Mouse (Mus musculus) embryonic stem cell, embryonic (primary cell): ENCODE measurements at regions not wholly inside any gene's neighbourhood (a gene's known extent, or its start where the extent isn't known, plus 50 kb on each side); places are given as distances from the start of the nearest gene placed in this dataset.

Experiments used
- CTCF ChIA-PET, 4 experiments: fragments of 300-600 bp in 2 of 4; fragments of 350-600 bp in 2 of 4; sonication (Branson Sonifier 250); formaldehyde crosslinking; loops; one replicate each; lab custom pipeline; 2022; ENCODE audit warnings: inconsistent platforms in 2 of 4; lab: Charles Lee
- POLR2A ChIA-PET, 4 experiments: fragments of 300-600 bp in 2 of 4; fragments of 350-600 bp in 2 of 4; sonication (Branson Sonifier 250); formaldehyde crosslinking; loops; one replicate each; lab custom pipeline; 2022; ENCODE audit warnings: antibody characterized with exemption in 4 of 4, inconsistent platforms in 1 of 4; lab: Charles Lee

GRCm38 (mm10) chr3:149150796-149151195, 160.4 kb upstream of the Adgrl2 start:
- ChIA-PET POLR2A (interaction anchor here in 1 of 4 experiments (1.0 kb wide), 1 partner anchor 69 kb away, joined by 3 read pairs; no protein-coding TSS in a partner anchor), CTCF (no interaction called here)

GRCm38 (mm10) chr3:149148608-149149007, 158.3 kb upstream of the Adgrl2 start:
- ChIA-PET POLR2A (no interaction called here), CTCF (no interaction called here)

GRCm38 (mm10) chr3:149147916-149148315, 157.6 kb upstream of the Adgrl2 start:
- ChIA-PET POLR2A (no interaction called here), CTCF (no interaction called here)

GRCm38 (mm10) chr3:149146673-149147072, 156.3 kb upstream of the Adgrl2 start:
- POLR2A ChIA-PET, result no interaction called here
- CTCF ChIA-PET, result no interaction called here

GRCm38 (mm10) chr3:149140461-149140860, 150.1 kb upstream of the Adgrl2 start:
- ChIA-PET POLR2A (interaction anchor here in 1 of 4 experiments (0.6 kb wide), 1 partner anchor 50 kb away, joined by 3 read pairs; no protein-coding TSS in a partner anchor), CTCF (no interaction called here)

GRCm38 (mm10) chr3:149134028-149134938, 143.9 kb upstream of the Adgrl2 start:
- CTCF ChIA-PET, result no interaction called here

GRCm38 (mm10) chr3:149118806-149119205, 128.5 kb upstream of the Adgrl2 start:
- CTCF ChIA-PET, result no interaction called here

More at GRCm38 (mm10) chr3:149134028-149134938, 143.9 kb upstream of the Adgrl2 start:
- POLR2A ChIA-PET, result no interaction called here

GRCm38 (mm10) chr3:149117684-149118056, 127.3 kb upstream of the Adgrl2 start:
- ChIA-PET POLR2A (interaction anchor here in 2 of 4 experiments (0.6 to 0.8 kb wide), 2 partner anchors 31 to 2000 kb away, joined by 3 to 9 read pairs; no protein-coding TSS in a partner anchor), CTCF (interaction anchor here in 1 of 4 experiments (0.7 kb wide), 1 partner anchor 215 kb away, joined by 6 read pairs; no protein-coding TSS in a partner anchor)

More at GRCm38 (mm10) chr3:149118806-149119205, 128.5 kb upstream of the Adgrl2 start:
- POLR2A ChIA-PET, result no interaction called here

GRCm38 (mm10) chr3:149117018-149117683, 126.8 kb upstream of the Adgrl2 start:
- ChIA-PET CTCF (interaction anchor here in 2 of 4 experiments (0.6 to 0.7 kb wide), 3 partner anchors 42 to 216 kb away, joined by 3 to 7 read pairs (median 6); no protein-coding TSS in a partner anchor), POLR2A (interaction anchor here (0.6 to 1.3 kb wide), 10 partner anchors 30 to 2000 kb away, joined by 3 to 9 read pairs (median 4); no protein-coding TSS in a partner anchor)

GRCm38 (mm10) chr3:149116604-149117003, 126.2 kb upstream of the Adgrl2 start:
- ChIA-PET CTCF (interaction anchor here in 2 of 4 experiments (0.6 to 0.7 kb wide), 2 partner anchors 41 to 192 kb away, joined by 3 to 7 read pairs; no protein-coding TSS in a partner anchor), POLR2A (interaction anchor here in 2 of 4 experiments (0.6 to 1.3 kb wide), 6 partner anchors 32 to 475 kb away, joined by 3 to 4 read pairs (median 4); no protein-coding TSS in a partner anchor)

- POLR2A ChIA-PET, result interaction anchor here in 3 of 4 experiments (0.6 to 1.4 kb wide), 7 partner anchors 11 to 309 kb away, joined by 3 to 5 read pairs (median 3); no protein-coding TSS in a partner anchor
- CTCF ChIA-PET, result no interaction called here
Observed at GRCm38 (mm10) chr3:149115901-149116300, 125.5 kb upstream of the Adgrl2 start.

GRCm38 (mm10) chr3:149112878-149113277, 122.5 kb upstream of the Adgrl2 start:
- CTCF ChIA-PET, result interaction anchor here in 1 of 4 experiments (0.6 kb wide), 1 partner anchor 81 kb away, joined by 14 read pairs; no protein-coding TSS in a partner anchor

GRCm38 (mm10) chr3:149111529-149112439, 121.4 kb upstream of the Adgrl2 start:
- ChIA-PET CTCF (interaction anchor here in 1 of 4 experiments (0.6 kb wide), 1 partner anchor 578 kb away, joined by 3 read pairs; no protein-coding TSS in a partner anchor), POLR2A (interaction anchor here in 2 of 4 experiments (0.6 to 2.9 kb wide), 5 partner anchors 16 to 156 kb away, joined by 3 to 11 read pairs (median 3); partner anchors contain the start of gene Adgrl2 (in 1 of the 2))

More at GRCm38 (mm10) chr3:149112878-149113277, 122.5 kb upstream of the Adgrl2 start:
- POLR2A ChIA-PET, result interaction anchor here in 3 of 4 experiments (0.7 to 2.9 kb wide), 3 partner anchors 28 to 381 kb away, joined by 3 to 11 read pairs (median 6); partner anchors contain the start of gene Adgrl2 (in 1 of the 3)

- POLR2A ChIA-PET, result no interaction called here
- CTCF ChIA-PET, result no interaction called here
Observed at GRCm38 (mm10) chr3:149110831-149111230, 120.5 kb upstream of the Adgrl2 start.

GRCm38 (mm10) chr3:149105709-149106450, 115.5 kb upstream of the Adgrl2 start:
- CTCF ChIA-PET, result interaction anchor here in 1 of 4 experiments (0.5 kb wide), 1 partner anchor 13 kb away, joined by 6 read pairs; no protein-coding TSS in a partner anchor

GRCm38 (mm10) chr3:149105181-149105580, 114.8 kb upstream of the Adgrl2 start:
- ChIA-PET POLR2A (no interaction called here), CTCF (no interaction called here)

More at GRCm38 (mm10) chr3:149105709-149106450, 115.5 kb upstream of the Adgrl2 start:
- POLR2A ChIA-PET, result no interaction called here

- ChIA-PET CTCF (no interaction called here), POLR2A (no interaction called here)
Observed at GRCm38 (mm10) chr3:149104080-149104479, 113.7 kb upstream of the Adgrl2 start.
